ENCODE assay signal across 13 mouse cellular contexts in genomic region chr16:44765555-44766319, GRCm38 (mm10). TPM values are rescaled to one million over a fixed set of nuclear protein-coding genes. Genes with fewer than 3 reads are reported as not detected.
DNase-seq lines count a peak whose midpoint lies in the region; ATAC-seq and TF ChIP-seq lines count a peak whose summit lies in the region.
"Had no signal": no experiment of that assay in that cellular context is flagged by ENCODE, and none has a peak within 500 bp of the region (broad histone marks: within the 10 kb centered on the region; RNA-seq: fewer than 3 reads in every experiment).

Gene Cd200r1, plus strand, starts transcription at chr16:44765736.

- no peaks in the 10 kb centered on the region for H3K4me1 ChIP-seq in heart, embryonic 11.5 days (ENCODE audit: control insufficient read depth, insufficient read depth, low read length)
- peaks cover 32% of the 10 kb centered on the region for H3K4me1 ChIP-seq in E14TG2a.4 (replicated peaks; ENCODE audit: low read depth, low read length)
- H3K4me1 ChIP-seq: embryonic facial prominence, embryonic 12.5 days; limb, embryonic 12.5 days had no signal

- H3K4me2 ChIP-seq in heart, embryonic 11.5 days, result peak within 1 kb of the TSS; percentile 42
- H3K4me2 ChIP-seq: embryonic facial prominence, embryonic 12.5 days; limb, embryonic 12.5 days had no signal

- H3K9me3 ChIP-seq in heart, embryonic 11.5 days (replicated peaks; ENCODE audit: control insufficient read depth, low read length), result no peaks in the 10 kb centered on the region
- no peaks in the 10 kb centered on the region for H3K9me3 ChIP-seq in E14TG2a.4 (ENCODE audit: low read length)
- H3K9me3 ChIP-seq: embryonic facial prominence, embryonic 12.5 days; limb, embryonic 12.5 days had no signal

- no peak for TF ChIP-seq CTCF in E14TG2a.4 (conservative IDR thresholded peaks at IDR 0.05; ENCODE audit: low read length)

- 0 out of 2 replicates have a peak within 1 kb of the TSS, but pooled peaks have one; percentile 28 for H3K9ac ChIP-seq in heart, embryonic 11.5 days (ENCODE audit: low read depth, low read length)
- H3K9ac ChIP-seq: embryonic facial prominence, embryonic 12.5 days; limb, embryonic 12.5 days had no signal

- 68% methylated on average over 22 of the region's 22 CpGs for WGBS in heart, embryonic 11.5 days (ENCODE audit: insufficient replicate concordance)

- no peaks in the 10 kb centered on the region for H3K27me3 ChIP-seq in heart, embryonic 11.5 days (ENCODE audit: control insufficient read depth, insufficient read depth, low read length)
- H3K27me3 ChIP-seq in E14TG2a.4 (ENCODE audit: insufficient read depth, low read length), result 0 out of 2 replicates have a peak, but pooled peaks cover 5% of the 10 kb centered on the region
- H3K27me3 ChIP-seq: embryonic facial prominence, embryonic 12.5 days; limb, embryonic 12.5 days had no signal

- H3K27ac ChIP-seq in heart, embryonic 11.5 days (ENCODE audit: low read depth, low read length), result no peak within 1 kb of the TSS
- H3K27ac ChIP-seq: embryonic facial prominence, embryonic 12.5 days; limb, embryonic 12.5 days had no signal

- H3K36me3 ChIP-seq in heart, embryonic 11.5 days (ENCODE audit: control insufficient read depth, insufficient read depth, low read length), result no peaks in the 10 kb centered on the region
- H3K36me3 ChIP-seq in E14TG2a.4 (ENCODE audit: insufficient read depth, low read length), result no peaks in the 10 kb centered on the region
- H3K36me3 ChIP-seq: embryonic facial prominence, embryonic 12.5 days; limb, embryonic 12.5 days had no signal

- peak within 1 kb of the TSS; percentile 14; the same call in 1 of the 2 replicates for H3K4me3 ChIP-seq in heart, embryonic 11.5 days (ENCODE audit: low read depth, low read length)
- H3K4me3 ChIP-seq in E14TG2a.4 (replicated peaks; ENCODE audit: low read length), result peak within 1 kb of the TSS; percentile 48
- H3K4me3 ChIP-seq: embryonic facial prominence, embryonic 12.5 days; limb, embryonic 12.5 days had no signal

- no peak for DNase-seq in heart, postnatal 4 days
- peak; percentile 76 for DNase-seq in induced T-regulatory cell, adult 2 months (ENCODE audit: low read depth)
- no peak for DNase-seq in adipocyte (ENCODE audit: low spot score)
- DNase-seq in cerebellum, postnatal 36 days, result no peak
- no peak for DNase-seq in right cerebral cortex, adult 2 months (ENCODE audit: low spot score in 2 of 2)
- DNase-seq: gastrocnemius, postnatal 36 days; kidney, adult 8-10 months; right cerebral cortex, postnatal 14 days had no signal

- no peak for ATAC-seq in heart, embryonic 11.5 days (replicated peaks; ENCODE audit: insufficient number of reproducible peaks, low FRiP score, low TSS enrichment)
- peak; percentile 39; the same call in 1 of the 2 replicates for ATAC-seq in neutrophil, adult 5-6 weeks (ENCODE audit: extremely low read depth, insufficient number of reproducible peaks, low FRiP score, poor library complexity, severe bottlenecking)

RNA-seq across cellular contexts. Expression of gene Cd200r1, which starts in this region (rescaled TPM):
- 1.9 and 2.5 TPM in 2 replicates for polyA plus RNA-seq in heart, embryonic 11.5 days (2014; fragmentation: Nextera tagmentation; extraction: Ambion mirVana)
- total RNA-seq in heart, postnatal 4 days (2021), result under 1 TPM; 0.36 to 0.50 TPM
- 10.8 and 10.9 TPM in 2 replicates for total RNA-seq in neutrophil, adult 5-6 weeks (2017)
